Mouse (Mus musculus): ENCODE results near the gene Mei1. TPM values are rescaled to one million over a fixed set of nuclear protein-coding genes. Genes with fewer than 3 reads are reported as not detected.

The Mei1 gene
- polyA plus RNA-seq, 1 experiment, result not detected

DNA sequence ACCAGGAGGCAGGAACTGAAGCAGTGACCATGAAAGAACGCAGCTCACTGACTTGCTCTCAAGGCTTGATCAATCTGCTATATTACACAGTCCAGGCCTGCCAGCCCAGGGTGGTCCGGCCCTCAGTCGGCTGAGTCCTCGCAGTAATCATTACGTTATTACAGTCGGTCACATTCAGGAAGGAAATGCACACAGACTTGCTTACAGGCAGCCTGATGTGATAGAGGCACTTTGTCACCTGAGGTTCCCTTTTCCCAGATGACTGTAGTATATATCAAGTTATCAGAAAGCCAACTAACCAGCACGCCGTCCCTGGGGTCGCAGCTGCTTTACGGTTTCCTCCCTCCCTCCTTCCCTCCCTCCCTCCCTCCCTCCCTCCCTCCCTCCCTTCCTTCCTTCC, 87.1 kb downstream of the Mei1 start:
- H3K4me1 ChIP-seq (ENCODE audit: control insufficient read depth, insufficient read depth, low read length), result peaks cover 10% of the 10 kb centered on the region
- H3K27me3 ChIP-seq (ENCODE audit: control insufficient read depth, insufficient read depth, low read length, poor library complexity, severe bottlenecking), result no peaks in the 10 kb centered on the region
- H3K27ac ChIP-seq (ENCODE audit: insufficient read depth, low read length), result no peak overlapping the region
- no peak overlapping the region for H3K4me3 ChIP-seq (ENCODE audit: low read depth, low read length)
- no peaks in the 10 kb centered on the region for H3K9me3 ChIP-seq (replicated peaks; ENCODE audit: control insufficient read depth, insufficient read depth, low read length, poor library complexity, severe bottlenecking)
- H3K9ac ChIP-seq (ENCODE audit: low read depth, poor library complexity, severe bottlenecking), result no peak overlapping the region
- TF ChIP-seq EP300 (IDR thresholded peaks at IDR 0.05; ENCODE audit: insufficient read depth, low read depth, low read length) (no peak), CTCF (IDR thresholded peaks at IDR 0.05; ENCODE audit: low read depth, low read length) (no peak), POLR2A (IDR thresholded peaks at IDR 0.05; ENCODE audit: insufficient read depth, low read length) (no peak)
- 0 out of 2 replicates have a peak, but pooled peaks cover 2% of the 10 kb centered on the region for H3K36me3 ChIP-seq (ENCODE audit: control insufficient read depth, insufficient read depth, low read length, poor library complexity, severe bottlenecking)

DNA sequence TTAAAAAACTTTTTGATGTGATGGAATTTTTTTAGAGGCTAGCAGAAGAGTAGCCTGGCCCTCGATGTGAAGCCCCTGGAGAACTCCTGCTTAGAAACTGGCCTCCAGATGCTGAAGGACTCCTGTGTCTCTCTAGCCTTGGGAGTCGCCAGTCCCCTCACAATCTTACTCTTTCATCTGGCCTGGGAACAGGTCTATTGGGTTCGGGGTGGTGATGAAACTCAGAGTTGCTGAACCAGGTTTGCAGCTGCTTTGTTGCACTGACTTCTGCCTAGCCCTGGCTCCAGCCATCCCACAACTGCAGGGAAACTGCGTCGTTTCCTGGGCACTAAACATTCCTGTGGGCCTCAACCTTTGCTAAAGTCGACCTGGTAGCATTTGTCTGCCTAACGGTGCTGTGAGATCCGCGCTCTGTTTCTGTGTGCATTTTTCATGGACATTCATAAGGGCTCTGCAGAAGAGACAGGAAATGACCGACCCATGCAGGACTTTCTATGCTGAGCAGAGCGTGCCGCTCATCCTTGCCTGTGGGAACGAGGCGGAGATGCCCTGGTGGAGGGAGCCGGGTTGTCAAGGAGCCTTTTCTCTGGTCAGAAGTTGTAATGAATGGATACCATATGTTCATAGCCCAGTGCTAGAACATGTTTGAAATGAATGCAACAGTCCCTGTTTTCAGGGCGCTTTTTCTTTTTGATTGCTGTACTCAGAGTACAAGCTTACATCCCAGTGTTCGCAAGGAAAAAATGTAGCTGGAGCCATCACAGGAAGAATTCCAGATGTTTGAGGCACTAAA, 88.6 kb downstream of the Mei1 start:
- 0 out of 2 replicates have a peak, but pooled peaks cover 2% of the 10 kb centered on the region for H3K36me3 ChIP-seq (ENCODE audit: control insufficient read depth, insufficient read depth, low read length, poor library complexity, severe bottlenecking)
- H3K4me1 ChIP-seq (ENCODE audit: control insufficient read depth, insufficient read depth, low read length), result peaks cover 6% of the 10 kb centered on the region
- TF ChIP-seq POLR2A (IDR thresholded peaks at IDR 0.05; ENCODE audit: insufficient read depth, low read length), result no peak
- no peak for TF ChIP-seq CTCF (IDR thresholded peaks at IDR 0.05; ENCODE audit: low read depth, low read length)
- TF ChIP-seq EP300 (IDR thresholded peaks at IDR 0.05; ENCODE audit: insufficient read depth, low read depth, low read length), result no peak
- no peaks in the 10 kb centered on the region for H3K9me3 ChIP-seq (replicated peaks; ENCODE audit: control insufficient read depth, insufficient read depth, low read length, poor library complexity, severe bottlenecking)
- no peak overlapping the region for H3K4me3 ChIP-seq (ENCODE audit: low read depth, low read length)
- no peak overlapping the region for H3K27ac ChIP-seq (ENCODE audit: insufficient read depth, low read length)
- H3K27me3 ChIP-seq (ENCODE audit: control insufficient read depth, insufficient read depth, low read length, poor library complexity, severe bottlenecking), result no peaks in the 10 kb centered on the region
- H3K9ac ChIP-seq (ENCODE audit: low read depth, poor library complexity, severe bottlenecking), result no peak overlapping the region

DNA sequence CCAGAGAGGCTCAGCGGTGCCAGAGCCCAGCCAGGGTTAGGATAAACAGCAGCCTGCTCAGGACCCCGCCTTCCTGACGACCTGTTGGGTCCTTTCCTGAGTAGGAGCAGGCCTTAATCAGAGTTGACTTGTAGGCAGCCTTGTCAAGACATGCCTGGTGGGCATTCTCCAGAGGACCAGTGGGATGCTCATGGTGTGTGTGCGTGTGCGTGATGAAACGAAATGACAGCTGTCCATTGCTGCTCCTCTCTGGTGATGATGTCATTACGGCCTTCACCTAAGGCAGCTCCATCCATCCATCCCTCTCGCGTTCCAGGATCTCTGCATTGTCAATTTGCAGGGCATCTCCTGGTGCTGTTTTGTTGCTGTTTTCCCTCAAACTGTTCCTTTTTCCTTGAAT, 89.7 kb downstream of the Mei1 start:
- no peak overlapping the region for H3K9ac ChIP-seq (ENCODE audit: low read depth, poor library complexity, severe bottlenecking)
- H3K27ac ChIP-seq (ENCODE audit: insufficient read depth, low read length), result no peak overlapping the region
- no peaks in the 10 kb centered on the region for H3K9me3 ChIP-seq (replicated peaks; ENCODE audit: control insufficient read depth, insufficient read depth, low read length, poor library complexity, severe bottlenecking)
- peaks cover 6% of the 10 kb centered on the region for H3K4me1 ChIP-seq (ENCODE audit: control insufficient read depth, insufficient read depth, low read length)
- no peak for TF ChIP-seq EP300 (IDR thresholded peaks at IDR 0.05; ENCODE audit: insufficient read depth, low read depth, low read length)
- no peak for TF ChIP-seq POLR2A (IDR thresholded peaks at IDR 0.05; ENCODE audit: insufficient read depth, low read length)
- TF ChIP-seq CTCF (IDR thresholded peaks at IDR 0.05; ENCODE audit: low read depth, low read length), result no peak
- H3K4me3 ChIP-seq (ENCODE audit: low read depth, low read length), result no peak overlapping the region
- no peaks in the 10 kb centered on the region for H3K27me3 ChIP-seq (ENCODE audit: control insufficient read depth, insufficient read depth, low read length, poor library complexity, severe bottlenecking)
- H3K36me3 ChIP-seq (ENCODE audit: control insufficient read depth, insufficient read depth, low read length, poor library complexity, severe bottlenecking), result 0 out of 2 replicates have a peak, but pooled peaks cover 2% of the 10 kb centered on the region

DNA sequence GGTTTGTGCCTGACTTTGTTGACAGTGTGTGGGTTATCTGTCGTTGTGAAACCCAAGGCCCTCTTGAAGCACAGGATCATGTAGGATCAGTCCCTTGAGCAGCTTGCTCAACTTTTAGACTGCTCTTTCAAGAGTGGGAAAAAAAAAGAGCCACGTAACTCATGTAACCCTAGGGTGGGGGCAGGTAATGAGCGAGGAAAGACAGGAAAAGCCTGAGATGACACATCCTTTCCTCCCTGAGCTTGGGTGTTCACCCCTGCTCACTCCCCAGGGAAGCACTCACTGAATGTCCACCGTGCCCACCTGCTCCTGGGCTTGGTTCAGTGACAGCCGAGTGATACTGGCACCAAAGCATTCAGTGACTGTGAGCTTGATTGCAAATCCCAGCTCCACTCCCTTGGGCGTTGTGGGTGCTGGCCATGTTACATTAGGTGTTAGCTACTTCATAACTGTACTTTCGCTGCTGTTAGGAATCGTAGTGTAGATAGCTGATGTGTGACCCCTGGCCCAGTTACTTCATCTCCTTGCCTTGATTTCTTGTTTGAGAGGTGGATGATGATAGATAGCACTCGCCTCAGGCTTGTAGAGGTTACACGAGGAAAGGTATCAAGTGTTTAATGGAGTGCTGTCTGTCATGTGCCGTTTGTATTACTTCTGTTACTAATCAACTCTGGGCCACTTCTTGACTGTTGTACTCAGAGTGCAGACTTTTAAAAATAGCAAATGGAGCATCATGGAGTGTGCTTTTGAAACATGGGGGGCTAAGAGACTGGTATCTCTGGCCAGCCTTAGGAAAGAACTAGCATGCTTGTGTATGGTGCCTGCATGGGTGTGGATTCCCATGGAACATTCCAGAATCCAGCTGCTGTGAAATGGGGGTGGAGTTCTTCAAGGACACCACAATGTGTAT, 91.2 kb downstream of the Mei1 start:
- no peak for TF ChIP-seq CTCF (IDR thresholded peaks at IDR 0.05; ENCODE audit: low read depth, low read length)
- TF ChIP-seq POLR2A (IDR thresholded peaks at IDR 0.05; ENCODE audit: insufficient read depth, low read length), result no peak
- no peak for TF ChIP-seq EP300 (IDR thresholded peaks at IDR 0.05; ENCODE audit: insufficient read depth, low read depth, low read length)
- Histone ChIP-seq H3K36me3 (ENCODE audit: control insufficient read depth, insufficient read depth, low read length, poor library complexity, severe bottlenecking) (0 out of 2 replicates have a peak, but pooled peaks cover 2% of the 10 kb centered on the region), H3K9me3 (replicated peaks; ENCODE audit: control insufficient read depth, insufficient read depth, low read length, poor library complexity, severe bottlenecking) (no peaks in the 10 kb centered on the region), H3K27me3 (ENCODE audit: control insufficient read depth, insufficient read depth, low read length, poor library complexity, severe bottlenecking) (no peaks in the 10 kb centered on the region), H3K4me1 (ENCODE audit: control insufficient read depth, insufficient read depth, low read length) (peaks cover 2% of the 10 kb centered on the region), H3K27ac (ENCODE audit: insufficient read depth, low read length) (no peak overlapping the region), H3K9ac (ENCODE audit: low read depth, poor library complexity, severe bottlenecking) (no peak overlapping the region), H3K4me3 (ENCODE audit: low read depth, low read length) (no peak overlapping the region)

DNA sequence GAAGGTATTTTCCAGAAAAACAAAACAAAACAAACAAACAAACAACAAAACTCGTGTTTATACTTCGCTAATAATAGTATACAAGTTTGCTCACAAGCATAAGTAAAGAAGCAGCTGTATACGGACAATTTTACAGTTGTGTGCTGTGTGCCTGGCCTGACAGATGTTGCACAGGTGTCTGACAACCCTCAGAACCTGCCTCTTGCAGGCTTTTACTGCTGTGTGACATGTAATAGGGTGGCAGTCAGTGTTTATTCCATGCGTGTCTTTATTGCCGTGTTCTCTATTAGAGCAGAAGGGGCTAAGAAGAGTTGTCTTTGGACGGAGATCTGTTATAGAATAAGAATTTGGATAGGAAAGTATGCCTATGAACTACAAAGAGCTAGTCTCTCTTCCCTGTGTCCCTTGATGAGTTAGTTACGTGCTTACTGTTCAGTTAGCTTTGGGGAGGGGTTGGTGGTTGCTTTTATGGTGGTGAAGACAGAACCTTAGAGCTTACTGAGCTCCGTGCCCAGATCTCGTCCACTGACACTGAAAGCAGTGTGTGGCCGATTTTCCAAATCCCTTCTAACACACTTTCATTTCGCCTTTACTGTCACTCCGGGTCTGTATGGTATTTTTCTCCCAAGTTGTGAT, 92.3 kb downstream of the Mei1 start:
- Histone ChIP-seq H3K27me3 (ENCODE audit: control insufficient read depth, insufficient read depth, low read length, poor library complexity, severe bottlenecking) (no peaks in the 10 kb centered on the region), H3K4me3 (ENCODE audit: low read depth, low read length) (no peak overlapping the region), H3K9ac (ENCODE audit: low read depth, poor library complexity, severe bottlenecking) (no peak overlapping the region), H3K4me1 (ENCODE audit: control insufficient read depth, insufficient read depth, low read length) (no peaks in the 10 kb centered on the region), H3K27ac (ENCODE audit: insufficient read depth, low read length) (no peak overlapping the region), H3K36me3 (ENCODE audit: control insufficient read depth, insufficient read depth, low read length, poor library complexity, severe bottlenecking) (no peaks in the 10 kb centered on the region), H3K9me3 (replicated peaks; ENCODE audit: control insufficient read depth, insufficient read depth, low read length, poor library complexity, severe bottlenecking) (no peaks in the 10 kb centered on the region)
- TF ChIP-seq POLR2A (IDR thresholded peaks at IDR 0.05; ENCODE audit: insufficient read depth, low read length) (no peak), EP300 (IDR thresholded peaks at IDR 0.05; ENCODE audit: insufficient read depth, low read depth, low read length) (no peak), CTCF (IDR thresholded peaks at IDR 0.05; ENCODE audit: low read depth, low read length) (no peak)
